Mouse (Mus musculus): Measurements from ENCODE around the gene Tesk1. TPM values are rescaled to one million over a fixed set of nuclear protein-coding genes. Genes with fewer than 3 reads are reported as not detected.
A peak's percentile ranks its signal among the peaks of the same experiment; 100 is the strongest.

The Tesk1 gene
- polyA plus RNA-seq, 1 experiment from 2014 or later, result 14.8 TPM

DNA sequence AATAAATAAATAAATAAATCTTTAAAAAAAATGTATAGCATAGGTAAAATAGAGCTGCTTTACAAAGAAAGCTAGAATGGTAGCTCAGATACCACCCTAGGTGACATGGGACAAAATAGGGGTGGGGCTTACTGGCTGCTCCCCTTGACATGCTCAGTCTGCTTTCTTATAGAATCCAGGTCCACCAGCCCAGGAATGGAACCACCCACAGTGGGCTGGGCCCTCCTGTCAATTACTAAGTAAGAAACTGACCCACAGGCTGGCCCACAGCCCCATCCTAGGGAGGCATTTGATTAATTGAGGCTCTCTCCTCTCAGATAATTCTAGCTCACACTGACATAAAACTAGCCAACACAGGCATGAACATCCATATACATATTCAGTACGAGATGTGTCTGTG lies 8.9 kb upstream of the Tesk1 start:
- Histone ChIP-seq H3K9me3 (ENCODE audit: control insufficient read depth, low read length) (no peaks in the 10 kb centered on the region), H3K27ac (replicated peaks; ENCODE audit: low read depth, low read length) (no peak overlapping the region), H3K4me2 (ENCODE audit: low read depth, low read length) (no peak overlapping the region), H3K9ac (ENCODE audit: low read depth, low read length) (no peak overlapping the region), H3K4me3 (ENCODE audit: low read depth, low read length) (no peak overlapping the region), H3K27me3 (replicated peaks; ENCODE audit: control insufficient read depth, insufficient read depth, low read length) (peaks cover 10% of the 10 kb centered on the region; the same call in 1 of the 2 replicates), H3K36me3 (ENCODE audit: control insufficient read depth, insufficient read depth, low read length) (no peaks in the 10 kb centered on the region), H3K4me1 (ENCODE audit: control insufficient read depth, insufficient read depth, low read length) (0 out of 2 replicates have a peak, but pooled peaks cover 4% of the 10 kb centered on the region)
- no peak for DNase-seq (ENCODE audit: low spot score)
- ATAC-seq (ENCODE audit: low read depth), result no peak
- 87% methylated on average over 1 of the region's 1 CpGs for WGBS

DNA sequence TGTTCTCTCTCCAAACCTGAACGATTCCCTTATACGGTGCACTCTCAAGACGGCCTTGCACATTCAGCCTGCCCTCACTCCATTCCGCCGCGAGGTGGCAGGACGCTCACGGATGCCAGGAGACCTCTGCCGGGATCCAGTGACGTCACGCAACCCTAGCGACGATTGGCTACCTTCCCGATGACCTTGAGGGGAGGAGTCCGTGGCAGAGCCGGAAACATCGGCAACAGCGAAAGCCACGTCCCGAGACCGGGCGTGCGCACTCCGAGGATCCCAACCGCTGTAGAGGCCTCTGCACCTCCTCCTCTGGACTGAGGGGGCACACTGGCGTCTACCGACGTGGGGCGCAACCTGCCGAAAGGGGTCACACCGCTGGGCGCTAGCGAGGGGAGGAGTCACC lies 305 bp downstream of the Tesk1 start:
- H3K4me1 ChIP-seq (ENCODE audit: control insufficient read depth, insufficient read depth, low read length), result peaks cover 9% of the 10 kb centered on the region
- H3K27me3 ChIP-seq (replicated peaks; ENCODE audit: control insufficient read depth, insufficient read depth, low read length), result no peaks in the 10 kb centered on the region
- H3K36me3 ChIP-seq (ENCODE audit: control insufficient read depth, insufficient read depth, low read length), result peaks cover 21% of the 10 kb centered on the region
- DNase-seq (ENCODE audit: low spot score), result peak; percentile 99
- peak overlapping the region; percentile 93 for H3K4me2 ChIP-seq (ENCODE audit: low read depth, low read length)
- peak overlapping the region; percentile 97 for H3K9ac ChIP-seq (ENCODE audit: low read depth, low read length)
- no peaks in the 10 kb centered on the region for H3K9me3 ChIP-seq (ENCODE audit: control insufficient read depth, low read length)
- H3K27ac ChIP-seq (replicated peaks; ENCODE audit: low read depth, low read length), result peak overlapping the region; percentile 91
- WGBS, result under 1% methylated on average over 29 of the region's 33 CpGs
- peak; percentile 95 for ATAC-seq (ENCODE audit: low read depth)
- peak overlapping the region; percentile 93 for H3K4me3 ChIP-seq (ENCODE audit: low read depth, low read length)

DNA sequence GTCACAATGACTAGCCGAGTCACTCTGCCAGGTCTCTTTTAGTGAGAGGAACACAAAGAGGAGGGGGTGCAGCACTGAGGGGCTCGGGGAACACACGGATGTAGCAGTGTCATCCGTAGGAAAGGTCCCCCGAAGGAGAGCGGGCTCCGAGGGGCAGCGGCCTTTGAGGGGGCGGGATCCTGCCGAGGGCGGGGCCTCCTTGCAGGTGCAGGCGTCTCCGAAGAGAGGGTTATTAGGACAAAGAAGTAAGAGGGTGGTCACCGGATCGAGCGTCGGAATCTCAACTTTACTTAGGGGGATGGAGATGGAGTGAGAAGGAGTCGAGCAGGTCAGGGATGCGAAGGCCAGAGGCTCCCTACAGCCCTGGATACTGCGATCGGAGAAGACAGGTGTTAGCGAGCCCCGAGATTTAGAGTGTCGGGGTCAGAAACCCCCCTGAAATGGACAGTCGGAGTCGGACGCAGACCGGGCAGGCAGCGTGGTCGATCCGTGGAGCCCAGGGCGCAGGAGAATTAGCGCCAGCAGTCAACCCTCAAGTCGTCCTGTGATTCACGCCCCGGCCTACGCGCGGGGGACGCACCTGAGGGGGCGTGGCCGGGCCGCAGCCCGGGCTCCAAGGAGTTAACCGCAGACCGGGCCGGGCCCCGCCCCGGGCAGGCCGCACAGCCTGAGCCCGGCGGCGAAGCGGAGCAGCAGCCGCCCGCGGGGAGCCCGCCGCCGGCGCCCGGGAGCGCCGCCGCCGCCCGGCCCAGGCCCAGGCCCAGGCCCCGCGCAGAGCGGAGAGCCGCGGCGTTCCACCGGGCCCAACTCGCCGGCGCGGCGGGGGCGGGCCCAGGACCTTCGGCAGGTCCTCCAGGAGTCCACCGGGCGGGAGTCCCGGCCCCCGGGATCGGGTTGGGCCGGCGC lies 970 bp downstream of the Tesk1 start:
- WGBS, result 1% methylated on average over 44 of the region's 88 CpGs
- DNase-seq (ENCODE audit: low spot score) (peak; percentile 89), ATAC-seq (ENCODE audit: low read depth) (peak; percentile 71)
- H3K27me3 ChIP-seq (replicated peaks; ENCODE audit: control insufficient read depth, insufficient read depth, low read length), result no peaks in the 10 kb centered on the region
- H3K36me3 ChIP-seq (ENCODE audit: control insufficient read depth, insufficient read depth, low read length), result peaks cover 28% of the 10 kb centered on the region
- peak overlapping the region; percentile 93 for H3K4me3 ChIP-seq (ENCODE audit: low read depth, low read length)
- peak overlapping the region; percentile 93 for H3K4me2 ChIP-seq (ENCODE audit: low read depth, low read length)
- no peaks in the 10 kb centered on the region for H3K9me3 ChIP-seq (ENCODE audit: control insufficient read depth, low read length)
- H3K9ac ChIP-seq (ENCODE audit: low read depth, low read length), result peak overlapping the region; percentile 97
- H3K4me1 ChIP-seq (ENCODE audit: control insufficient read depth, insufficient read depth, low read length), result peaks cover 9% of the 10 kb centered on the region
- H3K27ac ChIP-seq (replicated peaks; ENCODE audit: low read depth, low read length), result peak overlapping the region; percentile 91

DNA sequence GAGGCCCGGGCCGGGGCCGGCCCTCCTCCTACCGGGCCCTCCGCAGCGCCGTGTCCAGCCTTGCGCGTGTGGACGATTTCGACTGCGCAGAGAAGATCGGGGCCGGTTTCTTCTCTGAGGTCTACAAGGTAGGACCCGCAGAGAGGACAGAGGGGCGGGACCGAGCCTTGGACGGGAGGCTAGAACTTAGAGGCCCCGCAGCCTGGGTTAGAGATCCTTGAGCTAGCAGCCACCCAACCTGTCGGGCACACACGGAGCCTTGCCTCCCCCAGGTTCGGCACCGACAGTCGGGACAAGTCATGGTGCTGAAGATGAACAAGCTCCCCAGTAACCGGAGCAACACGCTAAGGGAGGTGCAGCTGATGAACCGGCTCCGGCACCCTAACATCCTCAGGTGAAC lies 1.8 kb downstream of the Tesk1 start:
- H3K27ac ChIP-seq (replicated peaks; ENCODE audit: low read depth, low read length), result peak overlapping the region; percentile 91
- ATAC-seq (ENCODE audit: low read depth) (no peak), DNase-seq (ENCODE audit: low spot score) (no peak)
- peaks cover 34% of the 10 kb centered on the region for H3K36me3 ChIP-seq (ENCODE audit: control insufficient read depth, insufficient read depth, low read length)
- under 1% methylated on average over 18 of the region's 28 CpGs for WGBS
- peak overlapping the region; percentile 93 for H3K4me3 ChIP-seq (ENCODE audit: low read depth, low read length)
- H3K27me3 ChIP-seq (replicated peaks; ENCODE audit: control insufficient read depth, insufficient read depth, low read length), result no peaks in the 10 kb centered on the region
- H3K9ac ChIP-seq (ENCODE audit: low read depth, low read length), result peak overlapping the region; percentile 97
- H3K9me3 ChIP-seq (ENCODE audit: control insufficient read depth, low read length), result no peaks in the 10 kb centered on the region
- H3K4me2 ChIP-seq (ENCODE audit: low read depth, low read length), result peak overlapping the region; percentile 93
- H3K4me1 ChIP-seq (ENCODE audit: control insufficient read depth, insufficient read depth, low read length), result peaks cover 9% of the 10 kb centered on the region

DNA sequence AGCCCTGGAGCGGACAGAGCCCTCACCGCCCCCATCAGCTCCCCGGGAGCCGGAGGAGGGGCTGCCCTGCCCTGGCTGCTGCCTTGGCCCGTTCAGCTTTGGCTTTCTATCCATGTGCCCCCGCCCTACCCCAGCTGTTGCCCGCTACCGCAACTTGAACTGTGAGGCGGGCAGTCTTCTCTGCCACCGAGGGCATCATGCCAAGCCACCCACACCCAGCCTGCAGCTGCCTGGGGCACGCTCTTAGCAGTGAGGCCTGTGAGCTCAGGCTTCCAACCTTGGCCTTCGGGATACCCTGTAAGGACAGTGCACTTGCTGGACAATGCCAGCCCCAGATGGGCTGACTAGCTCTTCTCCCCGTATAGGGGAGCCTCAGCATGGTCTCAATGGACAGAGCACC lies 5.5 kb downstream of the Tesk1 start:
- Histone ChIP-seq H3K4me2 (ENCODE audit: low read depth, low read length) (no peak overlapping the region), H3K27me3 (replicated peaks; ENCODE audit: control insufficient read depth, insufficient read depth, low read length) (no peaks in the 10 kb centered on the region), H3K9me3 (ENCODE audit: control insufficient read depth, low read length) (no peaks in the 10 kb centered on the region), H3K36me3 (ENCODE audit: control insufficient read depth, insufficient read depth, low read length) (peaks cover 34% of the 10 kb centered on the region), H3K9ac (ENCODE audit: low read depth, low read length) (no peak overlapping the region), H3K4me3 (ENCODE audit: low read depth, low read length) (no peak overlapping the region), H3K4me1 (ENCODE audit: control insufficient read depth, insufficient read depth, low read length) (peaks cover 9% of the 10 kb centered on the region), H3K27ac (replicated peaks; ENCODE audit: low read depth, low read length) (no peak overlapping the region; the same call in 1 of the 2 replicates)
- DNase-seq (ENCODE audit: low spot score) (no peak), ATAC-seq (ENCODE audit: low read depth) (no peak)
- 87% methylated on average over 11 of the region's 13 CpGs for WGBS

DNA sequence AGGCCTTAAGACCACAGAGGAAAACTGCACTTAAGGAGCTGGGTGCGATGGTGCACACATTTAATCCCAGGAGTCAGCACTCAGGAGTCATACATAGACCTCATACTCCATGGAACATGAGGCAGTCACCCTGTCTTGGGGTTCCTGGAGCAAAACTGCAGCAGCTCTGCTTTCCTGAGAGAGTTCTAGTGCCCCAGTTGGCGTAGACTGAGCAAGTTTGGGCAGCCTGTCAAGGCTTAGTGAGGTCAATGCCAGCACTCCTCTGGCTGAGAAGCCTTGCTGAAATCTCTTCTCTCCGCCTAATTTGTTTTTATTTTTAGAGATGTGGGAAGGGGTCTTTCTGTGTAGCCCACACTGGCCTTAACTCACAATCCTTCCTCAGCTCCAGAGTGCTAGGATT lies 6.8 kb downstream of the Tesk1 start:
- no peak for DNase-seq (ENCODE audit: low spot score)
- Histone ChIP-seq H3K36me3 (ENCODE audit: control insufficient read depth, insufficient read depth, low read length) (peaks cover 34% of the 10 kb centered on the region), H3K4me2 (ENCODE audit: low read depth, low read length) (no peak overlapping the region), H3K4me3 (ENCODE audit: low read depth, low read length) (no peak overlapping the region), H3K4me1 (ENCODE audit: control insufficient read depth, insufficient read depth, low read length) (peaks cover 15% of the 10 kb centered on the region), H3K27ac (replicated peaks; ENCODE audit: low read depth, low read length) (no peak overlapping the region), H3K9ac (ENCODE audit: low read depth, low read length) (no peak overlapping the region), H3K27me3 (replicated peaks; ENCODE audit: control insufficient read depth, insufficient read depth, low read length) (peaks cover 9% of the 10 kb centered on the region), H3K9me3 (ENCODE audit: control insufficient read depth, low read length) (no peaks in the 10 kb centered on the region)
- no peak for ATAC-seq (ENCODE audit: low read depth)
- WGBS, result 93% methylated on average over 3 of the region's 3 CpGs

DNA sequence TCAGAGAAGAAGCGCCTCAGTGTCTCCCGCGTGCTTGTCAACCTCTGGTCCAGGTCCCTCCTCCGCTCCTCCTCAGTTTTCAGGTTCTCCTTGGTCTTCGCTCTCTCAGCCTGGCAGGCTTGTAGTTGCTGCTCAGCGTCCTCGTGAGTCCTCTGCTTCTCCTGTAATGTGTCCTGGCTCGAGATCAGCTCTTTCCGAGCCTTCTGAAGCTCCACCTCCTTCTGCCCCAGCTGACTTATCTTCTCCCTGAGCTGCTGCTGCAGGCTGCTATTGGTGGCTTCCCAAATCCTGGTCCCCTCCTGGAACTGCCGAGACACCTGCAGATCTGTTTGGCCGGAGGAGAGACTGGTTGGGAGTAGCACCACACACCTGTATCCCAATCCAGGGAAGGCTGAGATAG lies 10.6 kb downstream of the Tesk1 start:
- no peak overlapping the region for H3K9ac ChIP-seq (ENCODE audit: low read depth, low read length)
- peaks cover 22% of the 10 kb centered on the region for H3K27me3 ChIP-seq (replicated peaks; ENCODE audit: control insufficient read depth, insufficient read depth, low read length)
- no peak for ATAC-seq (ENCODE audit: low read depth)
- 49% methylated on average over 11 of the region's 11 CpGs for WGBS
- H3K27ac ChIP-seq (replicated peaks; ENCODE audit: low read depth, low read length), result no peak overlapping the region
- peaks cover 12% of the 10 kb centered on the region for H3K4me1 ChIP-seq (ENCODE audit: control insufficient read depth, insufficient read depth, low read length)
- H3K36me3 ChIP-seq (ENCODE audit: control insufficient read depth, insufficient read depth, low read length), result peaks cover 10% of the 10 kb centered on the region
- H3K4me2 ChIP-seq (ENCODE audit: low read depth, low read length), result no peak overlapping the region
- DNase-seq (ENCODE audit: low spot score), result no peak
- H3K4me3 ChIP-seq (ENCODE audit: low read depth, low read length), result no peak overlapping the region
- no peaks in the 10 kb centered on the region for H3K9me3 ChIP-seq (ENCODE audit: control insufficient read depth, low read length)

DNA sequence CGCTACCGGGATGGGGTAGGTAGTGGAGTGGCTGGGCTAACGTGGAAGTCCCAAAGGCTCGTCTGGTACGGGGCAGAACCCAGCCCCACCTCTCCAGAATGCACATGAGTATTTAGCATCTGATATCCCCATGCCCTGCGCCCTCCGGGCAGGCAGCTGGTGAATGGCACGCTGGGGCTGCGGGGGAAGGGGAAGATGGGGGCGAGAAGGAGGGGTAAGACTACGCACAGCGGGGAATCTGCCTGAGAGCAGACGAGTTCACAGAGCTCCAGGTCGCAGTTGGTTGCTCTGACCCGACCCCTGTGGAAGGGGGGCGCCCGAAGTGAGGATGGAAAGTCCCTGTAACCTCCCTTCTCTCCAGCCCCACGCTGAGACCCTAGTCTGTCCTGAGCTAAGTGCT lies 11.7 kb downstream of the Tesk1 start:
- Histone ChIP-seq H3K27ac (replicated peaks; ENCODE audit: low read depth, low read length) (no peak overlapping the region), H3K4me2 (ENCODE audit: low read depth, low read length) (peak overlapping the region; percentile 60), H3K27me3 (replicated peaks; ENCODE audit: control insufficient read depth, insufficient read depth, low read length) (peaks cover 22% of the 10 kb centered on the region), H3K36me3 (ENCODE audit: control insufficient read depth, insufficient read depth, low read length) (no peaks in the 10 kb centered on the region), H3K4me1 (ENCODE audit: control insufficient read depth, insufficient read depth, low read length) (peaks cover 12% of the 10 kb centered on the region), H3K4me3 (ENCODE audit: low read depth, low read length) (peak overlapping the region; percentile 27), H3K9ac (ENCODE audit: low read depth, low read length) (peak overlapping the region; percentile 49), H3K9me3 (ENCODE audit: control insufficient read depth, low read length) (no peaks in the 10 kb centered on the region)
- peak; percentile 34 for DNase-seq (ENCODE audit: low spot score)
- ATAC-seq (ENCODE audit: low read depth), result peak; percentile 39; the same call in 1 of the 2 replicates
- 2% methylated on average over 16 of the region's 18 CpGs for WGBS
